Mouse (Mus musculus): Measurements from ENCODE around the gene Tmem215.

The Tmem215 gene

DNA sequence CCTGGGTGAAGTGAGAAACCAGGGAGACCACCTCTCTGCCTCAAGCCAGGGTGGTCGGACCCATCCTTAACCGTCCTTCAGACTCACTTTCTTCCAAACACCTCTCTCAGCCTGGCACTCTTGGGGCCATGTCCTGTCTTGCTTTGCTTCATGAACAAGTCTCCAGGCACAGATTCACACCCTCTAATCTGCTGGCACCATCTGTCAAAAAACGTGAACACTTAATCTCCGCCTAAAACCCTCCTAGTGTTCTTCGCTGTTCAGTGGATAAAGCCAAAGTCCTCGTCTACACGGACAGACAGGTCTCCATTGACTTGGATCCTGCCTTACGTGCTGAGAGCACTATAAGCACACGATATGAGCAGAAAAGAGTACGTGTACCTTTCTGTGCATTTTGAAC lies at the start of gene Tmem215:
Gene Tmem215, plus strand, starts transcription at position 301 of the 400 bp plus-strand sequence.
- DNase-seq = no peak

DNA sequence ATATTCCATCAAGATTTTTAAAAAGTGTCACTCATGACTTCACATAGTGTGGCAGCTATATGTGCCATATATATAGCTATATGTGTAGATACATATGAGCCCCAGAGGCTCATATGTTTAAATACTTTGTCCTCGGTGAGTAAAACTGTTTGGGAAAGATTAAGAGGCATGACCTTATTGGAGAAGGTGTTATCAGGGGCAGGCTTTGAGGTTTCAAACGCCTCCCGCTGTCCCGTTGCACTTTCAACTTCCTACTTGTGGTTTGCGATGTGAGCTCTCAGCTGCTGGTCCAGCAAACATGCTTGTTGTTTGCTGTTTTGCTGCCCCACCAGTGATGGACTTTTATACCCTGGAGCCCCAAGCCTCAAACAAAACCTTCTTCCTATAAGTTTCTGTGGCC lies 40.1 kb upstream of the Tmem215 start:
- DNase-seq = no peak

DNA sequence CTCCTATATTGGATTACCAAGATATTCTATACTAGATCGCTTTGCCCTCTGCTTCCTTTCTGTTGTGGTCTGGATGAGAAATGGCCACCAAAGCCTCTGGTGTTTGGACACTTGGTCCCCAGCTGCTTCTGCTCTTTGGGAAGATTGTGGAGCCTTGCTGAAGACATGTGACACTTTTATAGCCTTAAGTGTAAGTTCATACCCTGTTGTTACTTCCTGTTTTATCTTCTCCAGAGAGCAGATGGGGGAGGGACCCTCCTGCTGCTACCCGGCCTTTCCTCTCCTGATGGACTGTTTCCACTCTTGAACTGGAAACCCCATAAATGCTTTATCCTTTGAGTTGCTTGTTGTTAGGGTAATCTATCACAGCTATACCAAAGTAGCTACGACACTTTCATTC lies 38.6 kb upstream of the Tmem215 start:
- no peak for DNase-seq

DNA sequence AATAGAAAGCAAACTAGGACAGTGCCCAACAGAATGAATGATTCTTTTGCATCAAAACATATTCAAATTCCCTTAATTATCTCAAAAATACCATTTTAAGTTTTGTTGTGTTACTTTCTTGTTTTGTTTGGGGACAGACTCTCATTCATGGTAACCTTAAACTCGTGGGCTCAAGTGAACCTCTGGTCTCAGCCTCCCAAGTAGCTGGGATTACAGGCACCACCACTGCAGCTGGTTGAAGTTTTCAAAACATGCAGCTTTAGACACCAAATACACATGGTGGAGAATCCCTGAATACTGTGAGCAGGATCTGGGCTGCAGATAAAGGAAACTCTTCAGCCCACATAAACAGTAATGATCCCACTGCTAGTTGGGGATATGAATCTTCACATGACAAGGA lies 37.6 kb upstream of the Tmem215 start:
- no peak for DNase-seq

DNA sequence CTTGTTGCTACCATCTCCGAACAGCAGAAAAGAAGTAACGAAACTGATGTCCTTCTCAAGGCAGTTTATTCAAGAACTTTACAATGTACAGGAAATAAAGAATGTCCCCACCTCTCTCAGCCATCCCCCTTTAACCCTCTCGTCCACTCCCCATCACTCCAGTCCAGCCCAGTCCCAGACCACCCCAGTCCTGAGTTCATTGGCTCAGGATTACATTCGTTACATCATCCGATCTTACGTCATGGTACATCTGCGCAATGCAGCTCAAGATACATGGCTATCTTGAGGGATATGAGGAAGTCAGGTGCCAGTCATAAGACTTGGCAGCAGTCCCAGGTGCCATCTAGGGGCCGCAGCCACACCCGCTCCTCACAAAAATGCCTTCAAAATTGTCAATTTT lies 28.4 kb upstream of the Tmem215 start:
- no peak for DNase-seq

DNA sequence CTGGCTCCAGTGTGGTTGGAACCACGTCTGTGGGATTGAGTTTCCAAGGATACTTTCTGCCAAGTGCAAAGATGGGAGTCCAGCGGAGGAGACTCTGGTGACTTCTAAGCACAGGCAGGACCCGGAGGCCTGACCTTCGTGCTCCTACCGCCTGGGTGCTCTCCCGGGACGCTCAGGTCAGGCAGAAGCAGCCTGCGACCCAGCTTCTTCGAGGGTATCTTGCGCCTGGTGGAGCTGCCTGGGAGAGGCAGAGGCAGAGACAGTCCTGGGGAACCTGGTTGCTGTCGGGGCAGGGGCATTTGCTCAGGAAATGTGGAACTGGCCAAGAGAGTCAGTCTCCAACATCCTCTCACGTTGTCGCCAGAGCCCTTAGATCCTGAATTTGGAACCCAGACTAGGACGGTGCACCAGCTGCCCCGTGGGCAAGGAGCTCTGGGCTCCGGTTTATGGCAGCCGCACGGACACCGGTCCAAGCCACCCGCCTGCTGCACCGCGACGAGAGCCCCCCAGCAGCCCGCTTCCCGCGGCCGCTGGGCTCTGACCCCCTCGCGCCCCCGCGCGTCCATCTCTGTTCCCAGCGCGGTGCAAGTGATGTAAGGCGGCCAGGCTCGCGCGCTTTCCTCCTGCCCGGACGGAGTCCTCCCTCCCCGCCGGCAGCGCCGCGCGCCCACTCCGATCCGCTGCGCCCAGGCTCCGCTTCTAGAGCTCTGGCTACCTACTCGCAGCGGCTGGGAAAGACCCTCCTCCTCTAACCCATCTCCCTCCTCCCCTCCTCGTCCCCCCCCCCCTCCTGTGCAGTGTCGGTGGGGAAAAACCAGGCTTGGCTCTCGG lies 935 bp downstream of the Tmem215 start:
- DNase-seq = peak in 1 of 2 experiments; percentile 1

DNA sequence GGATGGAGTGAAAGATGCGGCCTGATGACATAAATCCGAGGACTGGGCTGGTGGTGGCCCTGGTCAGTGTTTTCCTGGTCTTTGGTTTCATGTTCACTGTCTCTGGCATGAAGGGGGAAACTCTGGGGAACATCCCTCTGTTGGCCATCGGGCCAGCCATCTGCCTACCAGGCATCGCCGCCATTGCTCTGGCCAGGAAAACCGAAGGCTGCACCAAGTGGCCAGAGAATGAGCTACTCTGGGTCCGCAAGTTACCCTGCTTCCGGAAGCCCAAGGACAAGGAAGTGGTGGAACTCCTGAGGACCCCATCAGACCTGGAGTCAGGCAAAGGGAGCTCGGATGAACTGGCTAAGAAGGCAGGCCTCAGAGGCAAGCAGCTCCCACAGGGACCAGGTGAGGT lies 1.9 kb downstream of the Tmem215 start:
- no peak for DNase-seq

DNA sequence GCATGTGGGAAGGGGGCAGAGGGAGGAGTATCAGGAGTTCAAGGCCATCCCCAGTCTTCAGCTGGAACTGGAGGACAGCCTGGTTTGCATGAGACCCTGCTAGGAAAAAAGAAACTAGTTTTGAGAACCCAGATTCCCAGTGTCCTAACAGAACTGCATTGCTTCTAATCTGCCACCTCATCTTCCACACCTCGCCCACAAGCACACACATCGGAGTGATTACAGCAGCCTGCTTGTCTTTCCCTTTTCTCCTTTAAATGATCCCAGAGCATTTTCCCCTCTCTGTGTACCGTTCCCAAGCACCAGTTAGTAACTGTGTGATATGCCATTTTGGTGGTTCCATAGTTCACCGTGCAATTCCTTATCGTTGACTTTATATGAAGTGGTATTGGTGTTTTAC lies 6.0 kb downstream of the Tmem215 start:
- no peak for DNase-seq

DNA sequence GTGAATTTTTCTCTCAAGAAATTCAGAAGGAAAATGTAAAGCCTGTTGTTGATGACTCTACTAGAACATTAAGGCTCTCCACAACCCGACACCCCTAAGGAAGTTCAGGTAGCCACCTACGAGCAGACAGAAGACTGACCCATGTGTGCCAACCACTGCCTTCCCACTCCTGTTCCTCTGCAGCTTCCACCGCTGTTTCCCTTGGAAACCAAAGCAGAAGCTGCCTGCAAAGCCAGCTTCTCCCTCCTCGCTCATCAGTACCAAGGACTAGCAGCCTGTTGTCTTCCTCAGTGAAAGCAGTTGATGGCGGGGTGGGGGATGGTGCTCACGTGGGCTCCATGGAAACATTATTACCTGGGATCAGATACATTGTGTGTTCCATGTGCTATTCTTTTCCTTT lies 14.6 kb downstream of the Tmem215 start:
- DNase-seq = no peak

DNA sequence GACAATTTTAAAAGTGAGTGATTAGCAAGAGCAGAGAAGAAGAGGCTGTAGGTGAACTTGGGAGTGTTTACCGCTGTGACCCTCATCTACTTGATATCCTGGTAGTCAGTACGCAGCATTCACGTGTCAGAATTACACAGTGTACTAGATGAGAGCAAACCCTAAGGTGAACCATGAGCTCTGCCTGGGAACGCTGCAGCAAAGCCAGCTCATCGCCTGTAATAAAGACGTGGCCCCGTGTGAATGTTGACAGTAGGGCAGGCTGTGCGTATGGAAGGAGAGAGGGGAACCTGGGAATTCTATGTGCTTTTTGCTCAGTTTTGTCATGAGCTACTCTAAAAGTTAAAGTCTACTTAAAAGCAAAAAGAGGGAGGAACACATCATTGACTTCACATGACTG lies 19.8 kb downstream of the Tmem215 start:
- no peak for DNase-seq

DNA sequence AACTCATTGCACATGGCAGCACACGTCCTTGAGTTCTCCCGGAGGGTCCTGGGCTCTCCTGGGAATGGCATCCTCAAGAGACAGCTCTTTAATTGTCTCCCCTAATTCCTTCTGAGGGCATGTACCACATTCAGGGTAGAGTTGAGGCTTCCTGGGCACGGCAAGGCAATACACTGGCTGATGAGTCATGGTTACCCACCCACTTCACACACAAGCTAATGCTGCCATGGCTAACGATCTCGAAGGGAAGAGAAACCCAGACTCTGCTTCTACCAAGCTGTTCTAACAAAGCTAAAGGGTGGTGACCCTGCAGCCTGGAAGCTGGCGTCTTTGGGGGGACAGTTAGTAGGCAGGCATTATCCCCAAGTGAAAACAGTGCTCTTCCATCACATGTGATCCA lies 24.4 kb downstream of the Tmem215 start:
- no peak for DNase-seq

DNA sequence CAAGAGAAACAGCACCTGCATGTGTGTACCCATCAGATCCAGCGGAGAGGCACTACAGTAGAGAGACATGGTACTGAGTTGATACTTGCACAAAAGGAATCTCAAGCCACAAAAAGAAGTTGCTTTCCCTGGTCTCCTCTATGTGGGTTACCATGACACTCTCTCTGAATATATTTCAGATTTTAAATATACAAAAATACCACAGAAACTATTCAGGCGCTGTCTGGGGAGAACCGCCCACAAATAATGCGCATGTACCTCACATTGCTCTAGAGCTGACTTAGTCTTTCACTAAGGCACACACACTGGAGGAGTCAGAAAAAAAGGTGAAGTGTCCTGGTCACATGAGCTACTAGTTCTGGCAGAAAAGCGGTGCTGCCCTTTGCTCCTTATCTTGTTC lies 24.8 kb downstream of the Tmem215 start:
- DNase-seq = no peak

DNA sequence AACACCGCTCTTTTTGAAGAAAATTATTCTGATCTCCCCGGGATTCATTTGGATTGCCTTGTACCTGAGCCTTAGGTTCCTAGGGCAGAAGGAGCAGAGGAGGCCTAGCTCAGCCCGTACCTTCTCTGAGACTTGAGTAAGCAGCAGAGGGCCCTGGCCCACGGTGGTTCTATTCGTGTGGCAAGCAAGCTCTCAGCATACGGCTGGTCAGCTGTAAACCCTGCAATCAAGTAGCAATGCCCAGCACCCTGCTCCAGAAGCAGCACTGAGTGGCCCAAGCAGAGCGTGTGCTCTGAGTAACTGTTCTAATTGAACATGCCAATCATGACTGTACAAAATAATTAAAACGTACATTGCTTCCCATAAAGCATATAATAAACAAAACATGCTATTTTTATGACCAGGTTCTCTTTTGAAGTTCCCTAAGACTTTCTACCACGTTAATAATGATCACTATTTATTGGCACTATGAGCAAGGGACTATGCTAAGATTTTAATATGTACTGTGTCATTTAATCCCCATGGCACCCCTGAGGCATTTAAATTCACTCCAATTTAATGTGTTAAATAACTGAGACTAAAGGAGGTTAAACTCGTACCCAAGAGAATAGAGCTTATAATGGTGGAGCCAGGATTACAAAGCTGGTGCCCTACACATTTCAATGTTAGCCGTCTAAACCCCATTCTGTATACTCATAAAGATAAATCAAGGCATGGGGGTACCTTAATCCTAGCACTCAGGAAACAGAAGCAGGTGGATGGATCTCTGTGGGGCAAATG lies 28.0 kb downstream of the Tmem215 start:
- DNase-seq = no peak

DNA sequence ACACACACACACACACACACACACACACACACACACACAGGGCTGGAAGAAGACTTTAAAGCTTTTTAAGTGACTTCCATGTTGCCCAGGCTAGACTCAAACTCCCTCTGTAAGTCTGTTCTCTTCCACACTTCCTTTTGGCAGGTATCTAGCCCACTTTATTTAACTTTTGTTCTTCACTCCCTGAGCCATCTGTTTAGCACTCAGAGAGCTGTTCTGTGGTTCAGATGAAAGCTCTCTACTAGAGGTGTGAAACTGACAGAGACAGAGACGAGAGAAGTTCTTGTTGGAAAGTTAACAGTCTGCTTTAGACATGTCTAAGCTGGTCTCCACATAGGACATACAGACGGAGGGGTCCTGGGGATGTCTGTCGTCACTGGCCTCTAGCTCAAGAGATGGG lies 30.5 kb downstream of the Tmem215 start:
- no peak for DNase-seq

DNA sequence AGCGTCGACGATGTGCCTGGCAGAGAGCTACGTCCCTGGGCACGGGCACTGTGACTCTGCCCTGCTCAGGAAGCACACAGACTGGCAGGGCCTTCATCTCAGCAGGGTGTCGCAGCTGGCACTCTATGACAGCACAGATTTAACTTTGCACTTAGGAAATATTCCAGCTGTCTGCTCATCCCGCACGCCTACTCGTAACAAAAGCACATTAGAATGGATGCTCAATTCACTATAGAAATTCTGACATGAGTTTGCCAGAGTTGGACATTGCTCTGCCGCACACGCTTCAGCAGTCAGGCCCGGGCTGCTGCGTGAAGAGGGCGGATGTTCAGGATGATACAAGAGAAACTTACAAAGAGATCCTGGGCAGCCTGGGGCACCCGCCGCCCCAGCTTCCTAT lies 37.6 kb downstream of the Tmem215 start:
- no peak for DNase-seq

DNA sequence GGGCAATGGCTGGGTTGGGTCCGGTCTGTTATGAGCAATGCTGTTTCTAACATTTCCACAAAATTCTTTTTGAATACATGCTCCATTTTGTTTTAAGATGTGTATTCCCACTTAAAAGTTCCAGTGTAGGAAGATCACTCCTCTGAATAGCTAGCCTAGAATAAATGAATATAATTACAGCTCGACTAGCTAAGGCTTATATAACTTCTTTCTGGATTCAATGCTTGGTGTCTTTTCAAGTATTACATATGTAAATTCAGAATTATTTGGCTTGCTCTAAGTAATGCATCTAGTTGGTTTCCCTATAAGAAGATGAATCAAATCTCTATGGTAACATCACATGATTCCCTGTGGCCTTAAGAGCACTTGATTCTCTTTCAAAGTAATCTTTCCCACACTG lies 41.3 kb downstream of the Tmem215 start:
- no peak for DNase-seq

DNA sequence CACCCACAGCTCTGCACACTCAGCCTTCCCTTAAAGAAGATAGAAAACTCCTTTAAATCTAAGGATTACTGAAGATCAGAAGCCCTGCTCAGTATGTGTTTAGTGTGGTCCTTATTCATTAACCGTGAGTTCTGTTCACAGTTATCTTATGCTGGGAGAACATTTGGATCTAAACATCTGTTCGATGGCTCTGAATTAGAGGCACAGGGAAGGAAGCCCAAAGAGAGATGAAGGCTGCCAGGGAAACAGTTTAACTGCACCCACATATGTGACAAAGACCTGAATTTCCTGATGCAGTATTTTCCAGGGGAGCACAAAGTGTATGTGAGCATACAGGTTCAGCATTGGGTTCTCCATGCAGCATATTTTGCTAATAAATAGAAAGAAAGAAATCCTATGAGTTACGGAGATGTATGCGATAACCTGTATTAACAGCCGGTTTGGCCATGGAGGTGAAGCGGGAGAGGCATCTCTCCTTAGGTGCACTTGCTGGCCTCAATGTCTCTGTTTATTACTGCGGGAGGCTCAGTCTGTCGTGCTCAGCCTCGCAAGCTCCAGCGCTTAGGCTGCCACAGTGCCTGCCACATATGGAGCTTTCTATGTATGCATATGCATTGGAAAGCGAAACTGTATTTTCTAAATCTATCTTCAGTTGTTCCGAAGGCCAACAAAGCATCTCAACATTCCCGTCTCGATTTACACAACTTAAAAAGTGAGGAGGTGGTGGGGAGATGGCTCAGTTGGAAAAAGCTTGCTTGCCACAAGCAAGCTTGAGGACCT lies 46.8 kb downstream of the Tmem215 start:
- no peak for DNase-seq

All from thymus, adult 18-20 months (tissue).